Mouse (Mus musculus): ENCODE results near the gene Lrrc10b.

DNA sequence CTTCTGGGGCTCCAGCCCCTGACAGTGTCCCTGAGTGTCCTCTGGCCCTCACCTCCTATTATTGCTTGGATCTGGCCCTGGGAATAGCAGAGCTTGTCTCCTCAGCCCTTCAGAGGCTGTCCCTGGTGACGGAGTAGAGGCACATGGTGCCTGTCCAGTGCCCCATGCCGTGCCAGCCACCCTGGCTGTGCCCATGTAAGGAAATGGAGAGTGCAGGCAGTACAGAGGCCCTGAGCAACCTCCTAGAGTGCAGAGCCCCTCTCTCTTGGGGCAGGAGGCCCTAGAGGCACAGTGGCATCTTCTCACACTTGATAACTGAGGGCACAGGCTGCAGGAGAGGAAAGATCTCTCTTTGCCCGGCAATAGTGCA, 1.9 kb downstream of the Lrrc10b start:
- TF ChIP-seq CTCF (IDR thresholded peaks at IDR 0.05; ENCODE audit: extremely low read depth, insufficient read length, insufficient replicate concordance, low read depth, low read length) (no peak), POLR2A (IDR thresholded peaks at IDR 0.05; ENCODE audit: low read depth, low read length) (no peak)
